Mouse (Mus musculus): ENCODE measurements around the gene Coro1b. TPM values are rescaled to one million over a fixed set of nuclear protein-coding genes. Genes with fewer than 3 reads are reported as not detected.
A peak's percentile ranks its signal among the peaks of the same experiment; 100 is the strongest.
"Not testable (repeated sequence)": the region's sequence is repeated elsewhere in the genome, so short reads cannot be mapped to it uniquely, and the experiment has no call there.

Coro1b gene
- polyA plus RNA-seq, 1 experiment from 2014 or later, result 148 TPM

DNA sequence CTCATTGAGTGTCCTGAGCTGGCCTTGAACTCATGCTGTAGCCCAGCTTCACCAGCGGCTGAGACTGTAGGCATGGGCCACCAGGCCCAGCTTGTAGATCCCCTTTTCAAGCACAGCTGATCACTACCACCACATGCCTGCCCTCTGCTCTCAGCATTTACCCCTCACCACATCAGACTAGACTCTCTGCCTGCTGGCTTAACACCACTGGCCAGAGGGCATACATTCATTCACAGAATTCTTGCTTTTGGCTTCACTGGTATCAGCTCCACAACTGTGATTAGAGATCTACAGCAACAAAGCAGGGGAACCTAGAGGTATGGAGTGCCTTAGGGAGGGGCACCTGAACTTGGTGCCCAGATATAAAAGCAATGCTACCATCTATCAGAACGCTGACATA is 27.9 kb upstream of the Coro1b start:
- no peaks in the 10 kb centered on the region for H3K9me3 ChIP-seq (ENCODE audit: low read depth, low read length)
- no peak overlapping the region for H3K27ac ChIP-seq (ENCODE audit: low read depth)
- H3K27me3 ChIP-seq (ENCODE audit: insufficient read depth, low read length), result no peaks in the 10 kb centered on the region
- H3K4me3 ChIP-seq (ENCODE audit: low read depth, low read length), result peak overlapping the region; percentile 49
- peak overlapping the region; percentile 65 for H3K4me2 ChIP-seq
- ATAC-seq (ENCODE audit: insufficient read depth) (no peak), DNase-seq (no peak)
- WGBS, result 95% methylated on average over 2 of the region's 2 CpGs
- peaks cover 29% of the 10 kb centered on the region for H3K36me3 ChIP-seq (ENCODE audit: insufficient read depth)
- H3K9ac ChIP-seq, result 0 out of 2 replicates have a peak overlapping the region, but pooled peaks have one; percentile 0
- peaks cover 6% of the 10 kb centered on the region; the same call in 1 of the 2 replicates for H3K4me1 ChIP-seq (ENCODE audit: insufficient read depth)
- TF ChIP-seq CTCF (IDR thresholded peaks at IDR 0.05; ENCODE audit: low read depth), result no peak

DNA sequence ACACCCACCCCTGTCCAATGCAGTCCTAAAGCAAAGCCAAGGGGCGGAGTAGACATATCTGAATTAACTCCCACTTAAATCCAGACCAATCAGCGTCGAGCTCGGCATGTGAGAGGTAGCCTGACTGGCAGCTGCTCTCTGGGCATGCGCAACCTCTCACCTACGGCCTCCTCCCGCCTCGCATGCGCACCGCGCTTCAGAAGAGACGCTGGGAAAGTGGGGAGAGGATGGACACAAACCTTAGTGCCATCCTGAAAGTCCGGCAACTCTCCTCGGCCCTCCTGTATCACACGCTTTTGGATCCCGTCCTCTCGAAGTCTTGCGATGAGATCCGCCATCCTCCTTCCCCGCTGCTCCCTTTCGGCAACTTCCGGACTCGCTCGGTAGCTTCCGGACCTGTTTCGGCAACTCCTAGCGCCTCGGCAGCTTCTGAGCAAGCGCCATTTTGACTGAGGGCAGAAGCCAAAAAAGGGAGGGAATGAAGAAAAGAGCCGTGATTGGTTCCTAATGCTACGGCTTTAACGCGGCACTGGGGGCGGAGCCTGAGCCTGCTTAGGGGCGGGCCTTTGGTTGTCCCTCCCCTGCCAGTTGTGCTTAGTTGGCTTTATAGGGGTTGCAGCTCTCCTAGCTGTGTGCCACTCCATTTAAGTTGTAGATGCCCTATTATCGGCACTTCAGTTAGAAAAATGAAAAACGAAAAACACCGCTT is 27.2 kb upstream of the Coro1b start:
- Histone ChIP-seq H3K27me3 (ENCODE audit: insufficient read depth, low read length) (no peaks in the 10 kb centered on the region), H3K36me3 (ENCODE audit: insufficient read depth) (peaks cover 23% of the 10 kb centered on the region), H3K4me1 (ENCODE audit: insufficient read depth) (peaks cover 6% of the 10 kb centered on the region; the same call in 1 of the 2 replicates), H3K9ac (peak overlapping the region; percentile 58), H3K4me2 (peak overlapping the region; percentile 65), H3K9me3 (ENCODE audit: low read depth, low read length) (no peaks in the 10 kb centered on the region), H3K4me3 (ENCODE audit: low read depth, low read length) (peak overlapping the region; percentile 49), H3K27ac (ENCODE audit: low read depth) (peak overlapping the region; percentile 83; the same call in 1 of the 2 replicates)
- WGBS, result 3% methylated on average over 38 of the region's 38 CpGs
- DNase-seq (peak; percentile 100), ATAC-seq (ENCODE audit: insufficient read depth) (peak; percentile 74)
- no peak for TF ChIP-seq CTCF (IDR thresholded peaks at IDR 0.05; ENCODE audit: low read depth)

DNA sequence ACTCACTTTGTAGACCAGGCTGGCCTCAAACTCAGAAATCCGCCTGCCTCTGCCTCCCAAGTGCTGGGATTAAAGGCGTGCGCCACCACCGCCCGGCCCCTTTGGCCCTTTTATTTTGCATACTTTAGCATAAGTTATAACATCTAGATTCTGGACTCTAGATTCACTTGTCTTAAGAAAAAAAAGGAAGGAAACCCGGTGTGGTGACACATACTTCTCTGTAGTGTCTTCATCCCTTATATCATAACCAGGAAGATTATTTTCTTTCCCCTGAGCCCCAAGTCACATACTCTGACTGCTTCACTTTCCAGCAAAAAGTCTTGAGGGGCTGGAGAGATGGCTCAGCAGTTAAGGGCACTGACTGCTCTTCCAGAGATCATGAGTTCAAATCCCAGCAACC is 26.5 kb upstream of the Coro1b start:
- ATAC-seq (ENCODE audit: insufficient read depth); H3K9ac ChIP-seq: not testable (repeated sequence)
- WGBS, result 55% methylated on average over 6 of the region's 6 CpGs

GRCm38 (mm10) chr19:4122411-4123370 is 25.7 kb upstream of the Coro1b start:
- no peak overlapping the region for H3K9ac ChIP-seq
- no peak overlapping the region for H3K4me2 ChIP-seq
- peaks cover 8% of the 10 kb centered on the region for H3K36me3 ChIP-seq (ENCODE audit: insufficient read depth)
- no peak for ATAC-seq (ENCODE audit: insufficient read depth)
- no peak for DNase-seq
- 73% methylated on average over 7 of the region's 7 CpGs for WGBS
- peaks cover 13% of the 10 kb centered on the region for H3K4me1 ChIP-seq (ENCODE audit: insufficient read depth)
- H3K27me3 ChIP-seq (ENCODE audit: insufficient read depth, low read length), result no peaks in the 10 kb centered on the region
- H3K9me3 ChIP-seq (ENCODE audit: low read depth, low read length), result no peaks in the 10 kb centered on the region
- H3K4me3 ChIP-seq (ENCODE audit: low read depth, low read length), result no peak overlapping the region
- no peak for TF ChIP-seq CTCF (IDR thresholded peaks at IDR 0.05; ENCODE audit: low read depth)
- H3K27ac ChIP-seq (ENCODE audit: low read depth), result no peak overlapping the region

More for the DNA sequence above, 26.5 kb upstream of the Coro1b start:
- Histone ChIP-seq H3K27ac (ENCODE audit: low read depth) (0 out of 2 replicates have a peak overlapping the region, but pooled peaks have one; percentile 1), H3K36me3 (ENCODE audit: insufficient read depth) (peaks cover 16% of the 10 kb centered on the region), H3K4me1 (ENCODE audit: insufficient read depth) (peaks cover 11% of the 10 kb centered on the region), H3K4me2 (peak overlapping the region; percentile 65)
- DNase-seq; H3K4me3 ChIP-seq (ENCODE audit: low read depth, low read length); H3K27me3 ChIP-seq (ENCODE audit: insufficient read depth, low read length); H3K9me3 ChIP-seq (ENCODE audit: low read depth, low read length): not testable (repeated sequence)

GRCm38 (mm10) chr19:4124432-4124831 is 24.0 kb upstream of the Coro1b start:
- WGBS, result 68% methylated on average over 4 of the region's 4 CpGs
- no peaks in the 10 kb centered on the region for H3K9me3 ChIP-seq (ENCODE audit: low read depth, low read length)
- no peak overlapping the region for H3K27ac ChIP-seq (ENCODE audit: low read depth)
- peaks cover 13% of the 10 kb centered on the region for H3K4me1 ChIP-seq (ENCODE audit: insufficient read depth)
- no peak for DNase-seq
- H3K4me2 ChIP-seq, result peak overlapping the region; percentile 55; the same call in 1 of the 2 replicates
- ATAC-seq (ENCODE audit: insufficient read depth), result no peak
- H3K27me3 ChIP-seq (ENCODE audit: insufficient read depth, low read length), result no peaks in the 10 kb centered on the region
- no peak overlapping the region for H3K9ac ChIP-seq
- peaks cover 15% of the 10 kb centered on the region for H3K36me3 ChIP-seq (ENCODE audit: insufficient read depth)
- no peak for TF ChIP-seq CTCF (IDR thresholded peaks at IDR 0.05; ENCODE audit: low read depth)
- H3K4me3 ChIP-seq (ENCODE audit: low read depth, low read length), result no peak overlapping the region

DNA sequence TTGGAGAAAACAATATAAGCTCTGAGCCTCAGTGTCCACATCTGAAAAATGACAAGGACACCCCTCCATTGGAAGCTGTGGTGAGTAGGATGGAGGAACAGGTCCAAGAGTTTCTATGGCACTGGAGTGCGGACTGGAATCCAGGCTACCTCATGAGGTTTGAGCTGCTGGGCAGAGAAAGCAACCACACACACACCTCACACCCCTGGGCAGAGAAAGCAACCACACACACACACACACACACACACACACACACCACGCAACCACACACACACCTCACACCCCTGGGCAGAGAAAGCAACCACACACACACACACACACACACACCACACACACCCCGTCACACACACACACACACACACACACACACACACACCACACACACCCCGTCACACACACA is 23.2 kb upstream of the Coro1b start:
- ATAC-seq (ENCODE audit: insufficient read depth) (peak; percentile 26), DNase-seq (peak; percentile 26)
- not testable (repeated sequence) for H3K27me3 ChIP-seq (ENCODE audit: insufficient read depth, low read length); H3K9me3 ChIP-seq (ENCODE audit: low read depth, low read length)
- H3K4me1 ChIP-seq (ENCODE audit: insufficient read depth), result peaks cover 12% of the 10 kb centered on the region
- H3K36me3 ChIP-seq (ENCODE audit: insufficient read depth), result peaks cover 17% of the 10 kb centered on the region
- peak overlapping the region; percentile 55 for H3K4me2 ChIP-seq
- H3K27ac ChIP-seq (ENCODE audit: low read depth), result peak overlapping the region; percentile 30; the same call in 1 of the 2 replicates
- WGBS, result 20% methylated on average over 4 of the region's 4 CpGs
- H3K9ac ChIP-seq, result peak overlapping the region; percentile 89
- H3K4me3 ChIP-seq (ENCODE audit: low read depth, low read length), result peak overlapping the region; percentile 89

Measured in lung, embryonic 14.5 days (tissue).